Mouse (Mus musculus): ENCODE data around the gene Melk.

Gene Melk

GRCm38 (mm10) chr4:44327976-44328375 is 27.3 kb downstream of the Melk start:
- no peak for DNase-seq (ENCODE audit: low spot score in 2 of 2)

GRCm38 (mm10) chr4:44335006-44335405 is 34.3 kb downstream of the Melk start:
- DNase-seq (ENCODE audit: low spot score in 2 of 2): no peak

GRCm38 (mm10) chr4:44361670-44362069 is 61.0 kb downstream of the Melk start:
- no peak for DNase-seq (ENCODE audit: low spot score in 2 of 2)

- no peak for DNase-seq (ENCODE audit: low spot score in 2 of 2)
Observed at GRCm38 (mm10) chr4:44363434-44364013, 62.8 kb downstream of the Melk start.

GRCm38 (mm10) chr4:44392231-44393216 is 91.8 kb downstream of the Melk start:
- no peak for DNase-seq (ENCODE audit: low spot score in 2 of 2)

- no peak for DNase-seq (ENCODE audit: low spot score in 2 of 2)
Observed at GRCm38 (mm10) chr4:44402607-44403006, 101.9 kb downstream of the Melk start.

GRCm38 (mm10) chr4:44404487-44404886 is 103.8 kb downstream of the Melk start:
- DNase-seq (ENCODE audit: low spot score in 2 of 2): no peak
